Mouse (Mus musculus) limb, embryonic 15.5 days (tissue): ENCODE data around the gene Hoxa6. TPM values are rescaled to one million over a fixed set of nuclear protein-coding genes. Genes with fewer than 3 reads are reported as not detected.
A peak's percentile ranks its signal among the peaks of the same experiment; 100 is the strongest.

Source experiments
- ATAC-seq: fragments of 200-750 bp; cut with Nextera tagmentation; 2 replicates; pipeline ENCODE4 v1.8.0; 2017; ENCODE audit warnings: low read depth, moderate TSS enrichment; ENCODE audit not compliant: insufficient number of reproducible peaks, low FRiP score, low TSS enrichment
- H3K27ac ChIP-seq: fragments of 300-500 bp; sonication (generic); 2 replicates; pipeline ENCODE4 v1.5.1; 2015; ENCODE audit warnings: moderate library complexity, mild to moderate bottlenecking, inconsistent platforms
- H3K27me3 ChIP-seq: fragments of 300-500 bp; sonication (generic); 2 replicates; pipeline ENCODE4 v1.6.1; 2015; ENCODE audit warnings: inconsistent platforms
- H3K36me3 ChIP-seq: fragments of 300-500 bp; sonication (generic); 2 replicates; pipeline ENCODE4 v1.6.1; 2015; ENCODE audit warnings: inconsistent platforms
- H3K4me1 ChIP-seq: fragments of 300-500 bp; sonication (generic); 2 replicates; pipeline ENCODE4 v1.6.1; 2015; ENCODE audit warnings: inconsistent platforms
- H3K4me2 ChIP-seq: fragments of 300-500 bp; sonication (generic); 2 replicates; pipeline ENCODE4 v1.6.1; 2015; ENCODE audit warnings: mild to moderate bottlenecking, inconsistent platforms
- H3K4me3 ChIP-seq: fragments of 300-500 bp; sonication (generic); 2 replicates; pipeline ENCODE4 v1.5.1; 2015; ENCODE audit warnings: mild to moderate bottlenecking, inconsistent platforms
- H3K9ac ChIP-seq: fragments of 300-500 bp; sonication (generic); 2 replicates; pipeline ENCODE4 v1.6.1; 2015; ENCODE audit warnings: inconsistent platforms
- H3K9me3 ChIP-seq: fragments of 300-500 bp; sonication (generic); 2 replicates; pipeline ENCODE4 v1.6.1; 2016; ENCODE audit warnings: inconsistent platforms
- WGBS: fragments of 180-500 bp; shearing (Covaris S2); methylation state at CpG from one replicate; pipeline ENCODE4 v1.1.7; 2015; 5-methylcytosine and 5-hydroxymethylcytosine counted together
- polyA plus RNA-seq: library from polyadenylated mRNA; unstranded; fragments of >200 nt; fragmentation: Nextera tagmentation; extraction: Ambion mirVana; gene quantifications from 2 replicates; pipeline ENCODE4 v1.2.1, GENCODE M21; 2015

Hoxa6 gene
- polyA plus RNA-seq, 1 experiment from 2014 or later, result 1.1 TPM

DNA sequence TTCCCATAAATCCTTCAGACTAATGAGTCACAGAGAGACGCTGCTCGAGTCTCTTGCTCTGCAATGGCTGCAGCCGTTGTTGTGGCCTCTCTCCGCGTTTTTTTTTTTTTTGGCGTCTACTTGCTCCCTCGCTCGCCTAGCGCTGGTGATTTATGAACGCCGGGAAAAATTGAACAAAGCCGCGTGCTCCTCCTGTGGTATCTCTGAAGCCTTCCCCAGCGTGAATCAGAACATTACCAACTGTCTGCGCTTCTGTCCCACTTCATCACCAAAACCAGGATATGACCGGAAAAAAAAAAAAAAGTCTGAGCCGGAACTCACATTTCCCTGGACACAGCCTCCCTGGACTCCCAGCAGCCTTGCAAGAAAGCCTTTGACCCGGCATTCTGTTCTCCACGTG is 23.3 kb downstream of the Hoxa6 start:
- H3K9ac ChIP-seq, result no peak overlapping the region
- peaks cover 79% of the 10 kb centered on the region for H3K27me3 ChIP-seq
- H3K4me3 ChIP-seq, result no peak overlapping the region
- no peak for ATAC-seq
- no peaks in the 10 kb centered on the region for H3K36me3 ChIP-seq
- H3K9me3 ChIP-seq, result no peaks in the 10 kb centered on the region
- H3K27ac ChIP-seq, result no peak overlapping the region
- 0 out of 2 replicates have a peak overlapping the region, but pooled peaks have one; percentile 14 for H3K4me2 ChIP-seq
- H3K4me1 ChIP-seq, result peaks cover 24% of the 10 kb centered on the region; the same call in 1 of the 2 replicates
- 12% methylated on average over 19 of the region's 19 CpGs for WGBS

DNA sequence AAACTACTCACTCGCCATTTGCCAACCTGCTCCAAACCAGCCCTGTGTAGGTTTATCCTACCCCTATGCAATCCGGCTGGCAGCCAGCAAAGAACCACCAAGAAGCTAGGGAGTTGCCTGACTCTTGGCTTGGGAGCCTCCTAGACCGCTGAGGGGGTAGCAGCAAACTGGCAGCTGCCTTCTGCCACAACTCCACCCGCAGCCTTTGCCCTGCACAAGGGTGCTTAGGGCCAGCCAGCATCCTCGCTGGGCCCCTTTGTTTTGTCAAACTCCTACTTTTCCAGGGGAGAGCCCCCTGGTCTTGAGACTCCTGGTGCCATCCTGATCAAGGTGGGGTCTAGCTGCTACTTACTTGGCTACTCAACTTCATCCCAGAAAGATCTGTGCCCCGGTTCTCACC is 23.9 kb downstream of the Hoxa6 start:
- H3K36me3 ChIP-seq, result no peaks in the 10 kb centered on the region
- ATAC-seq, result no peak
- no peak overlapping the region for H3K27ac ChIP-seq
- no peaks in the 10 kb centered on the region for H3K9me3 ChIP-seq
- peaks cover 22% of the 10 kb centered on the region; the same call in 1 of the 2 replicates for H3K4me1 ChIP-seq
- peaks cover 79% of the 10 kb centered on the region for H3K27me3 ChIP-seq
- H3K4me2 ChIP-seq, result no peak overlapping the region
- no peak overlapping the region for H3K4me3 ChIP-seq
- no peak overlapping the region for H3K9ac ChIP-seq
- 44% methylated on average over 6 of the region's 6 CpGs for WGBS

DNA sequence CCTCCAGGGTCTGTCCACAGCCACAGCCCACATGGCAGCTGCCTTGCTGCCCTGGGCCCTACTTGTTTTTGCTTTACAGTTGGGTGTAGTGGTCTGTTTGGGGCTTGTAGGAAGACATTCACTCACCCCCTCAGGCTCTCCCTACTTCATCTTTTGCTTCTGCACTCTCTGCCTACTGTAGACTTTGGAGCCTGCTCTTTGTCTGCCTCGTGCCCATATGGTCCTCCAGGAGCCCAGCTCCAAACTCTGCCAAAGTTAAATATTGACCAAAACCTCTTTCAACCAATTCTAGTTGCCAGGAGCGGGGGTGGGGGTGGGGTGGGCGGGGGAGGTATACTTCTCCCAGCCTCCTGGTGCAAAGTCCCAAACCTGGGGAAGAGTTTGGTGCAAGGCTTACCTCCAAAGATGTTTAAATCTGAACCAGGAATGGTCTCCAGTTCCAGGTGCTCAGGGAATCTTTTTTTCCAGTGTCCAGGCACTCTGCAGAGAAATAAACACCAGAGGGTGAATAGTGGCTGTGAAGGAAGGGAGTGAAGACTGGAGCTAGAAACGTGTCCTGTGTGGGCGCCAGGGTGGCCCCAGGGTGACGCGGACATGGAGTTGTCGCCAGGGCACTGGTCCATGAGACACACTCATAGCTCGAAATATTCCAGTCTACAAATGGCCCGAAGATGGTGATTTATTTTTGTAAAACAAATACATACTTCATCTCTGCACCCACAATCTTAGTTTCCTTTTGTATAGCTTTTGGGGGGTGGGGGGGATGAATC is 25.0 kb downstream of the Hoxa6 start:
- H3K9ac ChIP-seq, result no peak overlapping the region
- 46% methylated on average over 10 of the region's 10 CpGs for WGBS
- H3K4me1 ChIP-seq, result peaks cover 26% of the 10 kb centered on the region; the same call in 1 of the 2 replicates
- no peak for ATAC-seq
- peaks cover 80% of the 10 kb centered on the region for H3K27me3 ChIP-seq
- no peak overlapping the region for H3K27ac ChIP-seq
- no peaks in the 10 kb centered on the region for H3K9me3 ChIP-seq
- H3K4me3 ChIP-seq, result no peak overlapping the region
- H3K4me2 ChIP-seq, result no peak overlapping the region
- no peaks in the 10 kb centered on the region for H3K36me3 ChIP-seq

GRCm38 (mm10) chr6:52182793-52183192 is 25.7 kb downstream of the Hoxa6 start:
- Histone ChIP-seq H3K9me3 (no peaks in the 10 kb centered on the region), H3K4me3 (no peak overlapping the region), H3K4me1 (peaks cover 28% of the 10 kb centered on the region; the same call in 1 of the 2 replicates), H3K4me2 (no peak overlapping the region), H3K27ac (no peak overlapping the region), H3K27me3 (peaks cover 78% of the 10 kb centered on the region), H3K9ac (no peak overlapping the region), H3K36me3 (no peaks in the 10 kb centered on the region)
- no peak for ATAC-seq
- 57% methylated on average over 1 of the region's 1 CpGs for WGBS

GRCm38 (mm10) chr6:52182030-52182429 is 26.5 kb downstream of the Hoxa6 start:
- no peak overlapping the region for H3K9ac ChIP-seq
- H3K9me3 ChIP-seq, result no peaks in the 10 kb centered on the region
- H3K27ac ChIP-seq, result no peak overlapping the region
- H3K4me2 ChIP-seq, result no peak overlapping the region
- peaks cover 78% of the 10 kb centered on the region for H3K27me3 ChIP-seq
- H3K4me3 ChIP-seq, result no peak overlapping the region
- WGBS, result 59% methylated on average over 2 of the region's 2 CpGs
- H3K36me3 ChIP-seq, result no peaks in the 10 kb centered on the region
- peaks cover 34% of the 10 kb centered on the region for H3K4me1 ChIP-seq
- ATAC-seq, result no peak

- no peak for ATAC-seq
- WGBS, result 82% methylated on average over 3 of the region's 3 CpGs
- no peak overlapping the region for H3K4me3 ChIP-seq
- no peak overlapping the region for H3K4me2 ChIP-seq
- no peaks in the 10 kb centered on the region for H3K9me3 ChIP-seq
- no peaks in the 10 kb centered on the region for H3K36me3 ChIP-seq
- H3K9ac ChIP-seq, result no peak overlapping the region
- peaks cover 74% of the 10 kb centered on the region for H3K27me3 ChIP-seq
- no peak overlapping the region for H3K27ac ChIP-seq
- peaks cover 47% of the 10 kb centered on the region for H3K4me1 ChIP-seq
Observed at GRCm38 (mm10) chr6:52180726-52181125, 27.8 kb downstream of the Hoxa6 start.

- WGBS, result 58% methylated on average over 11 of the region's 11 CpGs
- Histone ChIP-seq H3K4me2 (no peak overlapping the region), H3K4me3 (no peak overlapping the region), H3K36me3 (no peaks in the 10 kb centered on the region), H3K27me3 (peaks cover 73% of the 10 kb centered on the region), H3K9ac (no peak overlapping the region), H3K4me1 (peaks cover 48% of the 10 kb centered on the region), H3K27ac (no peak overlapping the region), H3K9me3 (no peaks in the 10 kb centered on the region)
- ATAC-seq, result no peak
Observed at GRCm38 (mm10) chr6:52180213-52180710, 28.3 kb downstream of the Hoxa6 start.

GRCm38 (mm10) chr6:52179690-52180089 is 28.8 kb downstream of the Hoxa6 start:
- H3K4me2 ChIP-seq, result no peak overlapping the region
- H3K4me3 ChIP-seq, result no peak overlapping the region
- H3K27me3 ChIP-seq, result peaks cover 74% of the 10 kb centered on the region
- no peak for ATAC-seq
- peaks cover 47% of the 10 kb centered on the region for H3K4me1 ChIP-seq
- H3K27ac ChIP-seq, result no peak overlapping the region
- H3K9ac ChIP-seq, result no peak overlapping the region
- no peaks in the 10 kb centered on the region for H3K9me3 ChIP-seq
- 52% methylated on average over 10 of the region's 10 CpGs for WGBS
- H3K36me3 ChIP-seq, result no peaks in the 10 kb centered on the region

DNA sequence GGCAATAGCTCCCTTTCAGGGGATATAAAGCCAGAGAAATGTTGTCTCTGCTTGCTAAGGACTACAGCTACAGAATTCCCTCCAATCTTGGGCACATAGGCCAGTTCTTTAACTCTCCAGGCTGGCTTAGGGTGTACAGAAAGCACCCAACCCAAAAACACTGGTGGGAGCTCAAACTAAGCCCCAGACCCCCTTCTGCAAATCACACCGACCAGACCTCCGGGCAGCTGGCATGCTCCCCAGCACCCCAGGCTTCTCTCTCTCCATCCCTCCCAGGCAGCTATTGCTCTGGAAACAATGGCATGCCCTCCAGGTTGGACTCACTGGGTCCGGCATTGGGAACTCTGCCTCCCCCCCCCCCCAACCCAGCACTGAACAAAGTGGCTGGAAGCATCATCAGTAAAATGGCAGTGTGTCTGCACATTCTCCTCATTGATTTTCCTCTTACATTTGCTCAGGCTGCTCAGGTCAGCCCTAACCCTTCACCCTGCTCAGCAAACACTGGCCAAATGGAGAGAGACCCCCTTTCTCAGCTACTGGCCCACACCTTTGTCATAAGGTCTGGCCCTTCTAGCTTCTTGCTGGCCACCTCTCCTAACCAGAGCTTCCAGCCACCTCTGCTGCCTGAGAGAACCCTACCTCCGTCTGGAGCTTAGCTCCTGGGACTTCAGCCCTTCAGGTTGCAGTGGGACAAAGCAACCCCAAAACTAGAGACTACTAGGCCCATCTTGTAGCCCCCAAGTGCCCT is 29.4 kb downstream of the Hoxa6 start:
- H3K9me3 ChIP-seq, result no peaks in the 10 kb centered on the region
- H3K4me1 ChIP-seq, result peaks cover 41% of the 10 kb centered on the region
- WGBS, result 31% methylated on average over 4 of the region's 4 CpGs
- ATAC-seq, result no peak
- H3K4me2 ChIP-seq, result no peak overlapping the region
- H3K4me3 ChIP-seq, result no peak overlapping the region
- H3K27ac ChIP-seq, result no peak overlapping the region
- no peaks in the 10 kb centered on the region for H3K36me3 ChIP-seq
- peaks cover 69% of the 10 kb centered on the region for H3K27me3 ChIP-seq
- H3K9ac ChIP-seq, result no peak overlapping the region

- ATAC-seq, result no peak
- no peak overlapping the region for H3K27ac ChIP-seq
- peaks cover 37% of the 10 kb centered on the region for H3K4me1 ChIP-seq
- H3K4me2 ChIP-seq, result no peak overlapping the region
- H3K36me3 ChIP-seq, result no peaks in the 10 kb centered on the region
- no peak overlapping the region; the same call in 1 of the 2 replicates for H3K4me3 ChIP-seq
- 40% methylated on average over 9 of the region's 9 CpGs for WGBS
- H3K9me3 ChIP-seq, result no peaks in the 10 kb centered on the region
- H3K27me3 ChIP-seq, result peaks cover 72% of the 10 kb centered on the region
- no peak overlapping the region for H3K9ac ChIP-seq
Observed at GRCm38 (mm10) chr6:52177806-52178205, 30.7 kb downstream of the Hoxa6 start.

DNA sequence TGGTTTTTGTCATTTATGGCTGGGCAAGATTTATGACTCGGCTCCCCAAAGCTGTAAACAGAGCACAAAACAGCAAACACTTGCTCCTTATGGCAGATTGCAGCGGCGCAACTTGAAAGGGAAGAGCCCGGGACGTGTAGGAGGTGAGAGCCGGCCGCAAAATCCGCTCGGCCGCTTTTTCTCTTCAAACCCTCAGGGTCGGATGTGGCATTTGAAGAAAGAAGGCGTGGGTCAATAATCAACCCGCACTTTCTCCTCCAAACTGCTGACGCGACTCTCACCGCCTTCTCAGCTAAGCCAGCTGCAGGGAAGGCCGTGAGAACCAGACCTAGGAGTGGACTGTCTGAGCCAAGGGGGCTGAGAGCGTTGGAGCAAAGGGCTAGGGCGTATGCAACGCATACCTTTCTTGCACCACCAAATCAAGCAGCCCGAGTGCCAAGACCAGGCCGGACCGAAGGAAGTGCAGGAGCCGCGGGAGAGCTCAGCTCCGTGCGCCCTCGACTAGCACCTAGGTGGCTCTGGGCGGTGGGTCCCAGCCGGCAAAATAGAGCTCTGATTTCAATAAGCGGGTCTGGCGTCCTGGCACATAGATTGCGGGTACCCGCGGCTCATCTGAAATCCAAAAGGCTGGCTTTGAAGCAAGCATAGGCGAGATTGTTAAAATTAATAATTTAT is 31.3 kb downstream of the Hoxa6 start, which contains the start of gene 5730596B20Rik:
TSS of gene 5730596B20Rik (plus strand) at position 438 of the 675 bp plus-strand sequence.
- H3K9ac ChIP-seq, result no peak within 1 kb of the TSS
- H3K27ac ChIP-seq, result no peak within 1 kb of the TSS
- peak within 1 kb of the TSS; percentile 39 for H3K4me3 ChIP-seq
- H3K36me3 ChIP-seq, result no peaks in the 10 kb centered on the region
- ATAC-seq, result no peak
- H3K27me3 ChIP-seq, result peaks cover 78% of the 10 kb centered on the region
- H3K9me3 ChIP-seq, result no peaks in the 10 kb centered on the region
- 22% methylated on average over 36 of the region's 36 CpGs for WGBS
- H3K4me1 ChIP-seq, result peaks cover 43% of the 10 kb centered on the region
- H3K4me2 ChIP-seq, result peak within 1 kb of the TSS; percentile 53
